Mouse (Mus musculus) CD4-positive, CD25-positive, alpha-beta regulatory T cell, adult 4 months (primary cell): ENCODE data around the gene Olfr866. TPM values are rescaled to one million over a fixed set of nuclear protein-coding genes. Genes with fewer than 3 reads are reported as not detected.

Experiments used
- ATAC-seq: one replicate; pipeline ENCODE4 v1.8.0; 2017
- polyA plus RNA-seq, 2 experiments: library from polyadenylated mRNA; unstranded; fragments of 100-300 nt; shearing (Covaris generic); gene quantifications; one replicate each; pipeline ENCODE4 v1.2.1; 2017

Olfr866 gene
- not detected for polyA plus RNA-seq

DNA sequence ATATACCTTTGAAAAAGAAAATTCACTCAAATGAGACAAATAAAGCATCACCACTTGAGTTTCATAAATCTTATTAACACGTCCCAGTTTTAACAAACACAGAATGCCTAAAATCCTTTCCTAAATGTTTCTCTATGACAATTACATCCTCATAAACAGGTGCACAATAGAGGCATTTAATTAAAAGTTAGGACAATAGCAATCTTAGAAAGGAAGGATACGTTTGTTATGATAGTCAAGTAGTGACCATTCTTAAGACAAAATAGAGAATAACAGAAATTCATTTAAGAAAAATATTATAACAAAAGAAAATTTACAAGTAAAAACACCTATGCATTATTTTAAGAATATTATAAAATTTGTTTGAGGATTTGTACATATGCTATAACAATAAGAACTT, at the start of gene Olfr866:
Gene Olfr866 (minus strand): TSS at position 101 of the 400 bp plus-strand sequence.
- no peak for ATAC-seq

DNA sequence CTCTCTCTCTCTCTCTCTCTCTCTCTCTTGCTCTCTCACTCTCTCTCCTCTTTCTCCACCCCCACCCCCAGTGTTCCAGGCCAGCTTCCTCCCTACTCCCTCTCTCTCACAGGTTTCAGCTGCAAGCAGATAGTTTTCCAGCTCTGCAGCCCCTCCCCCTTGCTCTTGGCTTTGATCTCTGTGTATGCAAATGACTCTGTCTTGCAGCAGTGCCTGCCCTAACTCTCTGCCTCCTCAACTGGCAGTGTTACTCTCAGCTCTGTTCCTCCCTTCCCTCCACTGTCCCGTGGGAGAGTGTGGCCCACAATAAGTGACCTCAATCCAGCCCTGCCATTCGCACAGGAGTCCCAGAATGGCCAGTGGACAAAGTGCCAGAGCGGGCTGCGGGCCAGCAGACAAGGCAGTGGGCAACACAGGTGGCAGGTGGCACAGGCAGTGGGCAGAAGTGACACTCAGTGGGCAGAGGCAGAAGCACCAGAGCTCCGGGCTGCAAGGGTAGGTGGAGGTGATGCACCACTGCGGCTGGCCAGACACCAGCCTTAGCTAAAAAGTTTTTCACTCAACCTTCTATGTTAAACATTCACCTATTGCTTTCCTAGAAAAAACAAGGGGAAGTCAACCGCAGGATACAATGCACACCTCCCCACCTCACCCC, 45.8 kb upstream of the Olfr866 start:
- no peak for ATAC-seq

DNA sequence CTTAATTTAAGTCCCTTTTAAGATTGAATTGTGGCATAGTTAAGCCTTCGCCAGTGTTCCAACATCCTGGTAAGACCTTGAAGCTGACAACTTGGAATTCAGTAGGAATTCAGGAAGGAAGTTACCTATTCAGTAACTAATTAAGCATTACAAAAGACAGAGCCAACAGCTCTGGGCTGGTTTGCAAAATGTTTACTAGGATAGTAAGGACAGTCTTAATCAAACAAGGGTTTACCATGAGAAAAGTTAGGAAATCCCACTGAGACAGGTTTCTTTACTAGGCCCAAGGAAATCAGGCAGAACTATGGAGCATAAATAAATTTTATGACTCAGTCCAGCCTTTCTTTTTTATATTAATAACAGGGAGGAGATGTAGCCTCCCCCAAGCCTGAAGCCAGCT, 43.5 kb upstream of the Olfr866 start:
- no peak for ATAC-seq

DNA sequence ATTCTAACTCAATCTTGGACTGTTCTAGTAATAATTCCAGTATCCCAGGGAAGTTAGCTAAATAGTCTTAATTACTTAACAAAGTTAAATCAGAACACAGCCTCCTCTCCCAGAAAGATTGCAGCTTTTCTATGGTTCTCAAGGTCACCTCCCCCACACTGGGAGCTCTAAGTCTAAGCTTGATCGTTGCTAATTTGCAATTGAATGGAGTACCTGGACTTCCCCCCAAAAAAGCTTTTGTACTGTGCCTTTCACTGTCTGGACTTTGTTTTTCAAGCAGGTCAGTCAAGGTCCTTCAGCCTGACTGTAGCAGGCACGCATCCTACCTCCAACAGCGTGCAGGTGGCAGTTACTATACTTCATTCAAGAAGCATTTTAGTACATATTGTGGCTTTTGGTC, 42.4 kb upstream of the Olfr866 start:
- ATAC-seq, result no peak

DNA sequence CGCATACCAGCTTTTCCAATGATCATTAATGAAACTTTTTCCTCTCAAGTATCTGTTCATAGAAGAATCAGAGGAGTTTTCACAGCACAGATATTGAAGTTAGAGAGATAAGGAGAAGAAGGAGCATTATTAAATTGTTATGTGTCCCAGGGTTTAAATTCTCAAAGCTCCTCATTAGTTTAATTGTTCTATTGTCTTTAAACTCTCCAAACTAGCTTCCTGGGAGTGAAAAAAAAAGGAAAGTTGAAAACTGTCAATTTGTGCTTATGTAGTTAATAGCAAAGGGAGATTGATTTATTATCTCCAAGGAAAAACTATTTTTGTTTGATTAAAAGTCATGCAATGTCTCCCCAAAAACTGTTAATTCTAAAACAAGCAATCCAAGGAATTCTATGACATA, 29.6 kb upstream of the Olfr866 start, which contains the start of gene Olfr867:
Gene Olfr867 (minus strand): TSS at position 101 of the 400 bp plus-strand sequence.
- no peak for ATAC-seq

DNA sequence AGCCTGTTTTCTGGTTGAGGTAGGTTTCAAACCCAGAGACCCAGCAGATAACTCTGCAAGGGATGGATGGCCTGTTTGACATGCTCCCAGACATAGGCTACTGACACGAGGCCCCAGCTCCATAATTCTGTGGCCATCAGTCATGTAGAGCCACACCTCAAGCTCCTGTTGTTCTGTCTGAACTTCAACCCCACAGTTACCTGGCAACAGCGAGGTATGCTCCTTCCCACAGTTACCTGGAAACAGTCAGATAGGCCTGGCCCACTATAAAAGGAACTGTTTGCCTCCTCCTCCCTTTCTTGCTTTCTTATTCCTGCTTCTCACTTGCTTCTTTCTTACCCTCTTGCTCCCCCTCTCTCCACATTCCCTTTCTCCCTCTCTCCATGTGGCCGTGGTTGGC, 20.1 kb upstream of the Olfr866 start:
- ATAC-seq, result no peak

Other genes starting within 250 kb of the Olfr866 start
- gene Olfr58, start 247.8 kb downstream of the Olfr866 start, polyA plus RNA-seq, result not detected
- gene Olfr859, start 223.1 kb downstream of the Olfr866 start, polyA plus RNA-seq, result not detected
- not detected for gene Olfr860, start 178.3 kb downstream of the Olfr866 start, polyA plus RNA-seq
- not detected for gene Olfr862, start 140.0 kb downstream of the Olfr866 start, polyA plus RNA-seq
- gene Olfr77, start 111.2 kb downstream of the Olfr866 start, polyA plus RNA-seq, result 1 to 10 TPM; 1.3 to 2.6 TPM
- gene Olfr867, start 29.5 kb upstream of the Olfr866 start, polyA plus RNA-seq, result not detected
- gene Olfr868, start 70.6 kb upstream of the Olfr866 start, polyA plus RNA-seq, result not detected
- not detected for gene Olfr869, start 101.0 kb upstream of the Olfr866 start, polyA plus RNA-seq
- not detected for gene Olfr870, start 146.0 kb upstream of the Olfr866 start, polyA plus RNA-seq
- not detected for gene Olfr871, start 184.2 kb upstream of the Olfr866 start, polyA plus RNA-seq
- not detected for gene Olfr872, start 209.1 kb upstream of the Olfr866 start, polyA plus RNA-seq